Mouse (Mus musculus): ENCODE data around the gene Hist1h4h. TPM values are rescaled to one million over a fixed set of nuclear protein-coding genes. Genes with fewer than 3 reads are reported as not detected.

Hist1h4h gene
- total RNA-seq (2021): 100 to 1,000 TPM; 268 to 283 TPM

DNA sequence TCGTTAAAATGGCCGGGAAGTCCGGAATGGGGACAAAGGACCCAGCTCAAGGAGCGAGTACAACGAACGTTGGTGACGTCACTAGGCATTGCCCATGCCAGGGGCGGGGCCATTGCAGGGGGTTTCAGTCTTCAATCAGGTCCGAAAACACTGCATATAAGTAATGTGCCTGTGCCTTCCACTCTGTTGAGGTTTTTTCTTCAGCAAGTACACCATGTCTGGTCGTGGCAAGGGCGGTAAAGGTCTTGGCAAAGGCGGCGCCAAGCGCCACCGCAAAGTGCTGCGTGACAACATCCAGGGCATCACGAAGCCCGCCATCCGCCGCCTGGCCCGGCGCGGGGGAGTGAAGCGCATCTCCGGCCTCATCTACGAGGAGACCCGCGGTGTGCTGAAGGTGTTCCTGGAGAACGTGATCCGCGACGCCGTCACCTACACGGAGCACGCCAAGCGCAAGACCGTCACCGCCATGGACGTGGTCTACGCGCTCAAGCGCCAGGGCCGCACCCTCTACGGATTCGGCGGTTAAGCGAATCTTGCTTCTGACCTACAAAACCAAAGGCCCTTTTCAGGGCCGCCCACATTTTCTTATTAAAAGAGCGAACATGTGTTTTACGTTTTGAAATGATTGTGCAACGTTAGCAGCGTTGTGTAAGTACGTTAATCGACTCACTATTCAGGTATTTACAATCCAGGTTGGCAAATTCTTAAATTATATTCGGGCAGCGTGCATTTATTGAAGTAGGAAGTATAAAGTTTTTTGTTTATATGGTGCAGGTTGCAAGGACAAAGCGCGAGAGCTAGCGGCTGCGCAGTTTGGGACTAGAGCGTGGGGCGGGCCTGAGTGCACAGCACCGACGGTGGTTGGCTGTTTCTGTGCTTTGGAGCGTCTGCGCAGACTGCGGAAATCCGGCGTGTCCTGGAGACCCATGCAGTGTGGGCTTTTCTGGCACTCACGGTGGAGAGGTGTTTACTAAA lies at the start of gene Hist1h4h:
Gene Hist1h4h (plus strand): TSS at position 150 of the 975 bp plus-strand sequence.
- intact Hi-C loops (cut with DNase I): loop anchor here (1.0 to 5.0 kb wide), 5 partner anchors 12 to 1489 kb away; partner anchors contain the start of genes Hist1h1t, Hist1h2ag, Hist1h2bj and Hist1h4c

GRCm38 (mm10) chr13:23483153-23483552 lies 47.7 kb upstream of the Hist1h4h start:
- no peak for DNase-seq
- intact Hi-C loops (cut with DNase I): no loop called here

More for the DNA sequence above, at the start of gene Hist1h4h:
- peak; percentile 93 to 96 for DNase-seq

GRCm38 (mm10) chr13:23485271-23485670 lies 45.6 kb upstream of the Hist1h4h start:
- no peak for DNase-seq
- intact Hi-C loops (cut with DNase I): no loop called here

DNA sequence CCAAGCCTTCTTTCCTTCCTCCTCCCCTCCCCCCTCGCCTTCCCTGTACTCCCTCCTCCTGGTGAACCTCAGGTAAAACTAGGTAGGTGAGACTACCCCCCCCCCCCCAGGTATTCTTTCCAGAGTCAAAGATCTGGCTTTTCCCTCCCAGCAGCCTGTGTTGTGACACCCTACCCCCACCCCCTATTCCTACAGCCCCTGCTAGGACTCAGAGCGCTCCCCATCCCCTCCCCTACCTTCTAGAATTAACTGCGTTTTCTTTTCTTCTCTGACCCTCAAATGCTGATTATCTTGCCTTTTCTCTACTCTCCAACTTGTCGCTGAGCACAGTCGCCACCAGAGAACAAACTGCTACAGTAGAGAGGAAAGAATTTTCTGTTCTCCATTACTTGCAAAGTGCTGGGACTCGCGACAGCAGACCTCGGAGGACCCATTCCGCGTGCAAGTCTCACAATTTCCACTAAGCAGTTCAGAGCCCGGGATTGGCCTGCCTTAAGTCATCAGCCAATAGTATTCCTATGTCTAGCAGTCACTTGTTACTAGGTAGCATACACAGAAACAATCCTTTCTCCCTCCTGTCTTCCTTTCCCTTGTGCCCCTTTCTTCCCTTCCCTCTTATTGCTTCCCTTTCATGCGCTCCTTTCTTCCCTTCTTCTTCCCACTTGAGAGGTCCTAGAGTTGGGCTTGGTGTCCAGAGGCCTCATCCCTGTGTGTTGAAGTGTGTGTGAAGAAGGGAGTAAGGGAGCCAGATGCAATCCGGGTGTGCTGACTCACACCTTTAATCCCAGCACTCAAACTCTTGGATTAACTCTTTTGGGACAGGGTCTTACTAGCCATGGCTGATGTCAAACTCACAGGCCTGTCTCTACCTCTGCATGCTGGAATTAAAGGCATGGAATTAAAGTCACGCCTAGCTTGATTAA lies 42.2 kb upstream of the Hist1h4h start, which contains the start of gene Btn2a2:
Gene Btn2a2 (minus strand): TSS at position 458 of the 923 bp plus-strand sequence.
- peak; percentile 24 to 35 for DNase-seq

GRCm38 (mm10) chr13:23490863-23491262 lies 40.0 kb upstream of the Hist1h4h start:
- intact Hi-C loops (cut with DNase I): no loop called here
- DNase-seq: no peak

More for the DNA sequence above, 42.2 kb upstream of the Hist1h4h start, which contains the start of gene Btn2a2:
- intact Hi-C loops (cut with DNase I): no loop called here

GRCm38 (mm10) chr13:23491263-23491662 lies 39.6 kb upstream of the Hist1h4h start:
- intact Hi-C loops (cut with DNase I): no loop called here
- DNase-seq: no peak

- intact Hi-C loops (cut with DNase I): no loop called here
Observed at GRCm38 (mm10) chr13:23491990-23492389, 38.9 kb upstream of the Hist1h4h start.

DNA sequence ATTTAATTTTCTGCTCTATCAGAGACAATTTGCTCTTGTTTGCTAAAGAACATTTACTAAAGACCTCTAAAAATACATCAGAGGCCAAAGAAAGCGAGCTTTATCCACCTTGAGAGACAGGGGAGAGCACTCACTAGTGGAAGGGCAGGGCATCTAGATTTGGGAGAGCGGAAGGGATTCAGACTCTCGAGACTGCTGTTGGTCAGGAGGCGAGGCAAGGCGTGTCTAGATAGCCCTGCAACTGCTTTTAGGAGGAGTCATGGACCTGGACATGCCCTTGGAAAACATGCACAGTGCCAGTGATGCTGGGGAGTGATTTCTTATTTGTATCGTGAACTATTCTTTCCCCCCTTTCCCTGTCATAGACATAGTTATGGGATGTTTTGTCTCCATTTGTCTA lies 35.3 kb upstream of the Hist1h4h start:
- intact Hi-C loops (cut with DNase I): no loop called here
- no peak for DNase-seq

More at GRCm38 (mm10) chr13:23491990-23492389, 38.9 kb upstream of the Hist1h4h start:
- DNase-seq: no peak

GRCm38 (mm10) chr13:23497656-23498321 lies 33.1 kb upstream of the Hist1h4h start:
- DNase-seq: peak in 1 of 2 experiments; percentile 9
- intact Hi-C loops (cut with DNase I): no loop called here

DNA sequence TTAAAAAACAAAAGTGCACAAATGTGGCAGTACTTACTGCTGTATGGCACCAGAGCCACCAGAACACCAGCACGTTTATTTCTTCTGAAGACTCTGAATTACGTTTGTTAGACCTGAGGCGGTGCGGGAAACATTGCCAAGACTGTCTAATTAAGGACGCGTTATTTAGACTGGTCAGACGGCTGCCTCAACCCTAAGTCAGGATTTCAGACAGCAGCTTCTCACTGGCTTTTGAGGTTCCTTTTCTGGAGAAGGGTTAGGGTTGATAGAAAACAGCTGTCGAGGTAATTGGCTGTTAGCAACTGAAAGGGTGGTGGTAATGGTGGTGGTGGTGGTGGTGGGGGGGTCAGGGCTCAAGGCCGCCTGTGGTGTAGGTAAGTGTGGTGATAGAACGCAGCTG lies 32.2 kb upstream of the Hist1h4h start:
- intact Hi-C loops (cut with DNase I): no loop called here
- no peak for DNase-seq

DNA sequence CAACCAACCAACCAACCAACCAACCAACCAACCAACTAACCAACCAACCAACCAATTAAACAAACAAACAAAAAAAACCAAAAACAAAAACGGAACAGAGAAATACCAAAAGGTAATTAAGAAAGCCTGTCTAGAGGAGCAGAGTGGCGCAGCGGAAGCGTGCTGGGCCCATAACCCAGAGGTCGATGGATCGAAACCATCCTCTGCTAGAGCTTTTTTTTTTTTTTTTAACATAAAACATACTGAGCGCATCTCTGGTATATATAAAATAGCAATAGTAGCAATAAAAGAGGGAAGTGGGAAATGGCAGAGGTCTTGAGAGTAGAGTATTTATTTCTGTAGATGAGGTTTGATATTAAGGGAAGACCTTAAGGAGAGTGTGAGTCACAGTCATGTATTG lies 30.9 kb upstream of the Hist1h4h start:
- intact Hi-C loops (cut with DNase I): no loop called here
- DNase-seq: no peak

DNA sequence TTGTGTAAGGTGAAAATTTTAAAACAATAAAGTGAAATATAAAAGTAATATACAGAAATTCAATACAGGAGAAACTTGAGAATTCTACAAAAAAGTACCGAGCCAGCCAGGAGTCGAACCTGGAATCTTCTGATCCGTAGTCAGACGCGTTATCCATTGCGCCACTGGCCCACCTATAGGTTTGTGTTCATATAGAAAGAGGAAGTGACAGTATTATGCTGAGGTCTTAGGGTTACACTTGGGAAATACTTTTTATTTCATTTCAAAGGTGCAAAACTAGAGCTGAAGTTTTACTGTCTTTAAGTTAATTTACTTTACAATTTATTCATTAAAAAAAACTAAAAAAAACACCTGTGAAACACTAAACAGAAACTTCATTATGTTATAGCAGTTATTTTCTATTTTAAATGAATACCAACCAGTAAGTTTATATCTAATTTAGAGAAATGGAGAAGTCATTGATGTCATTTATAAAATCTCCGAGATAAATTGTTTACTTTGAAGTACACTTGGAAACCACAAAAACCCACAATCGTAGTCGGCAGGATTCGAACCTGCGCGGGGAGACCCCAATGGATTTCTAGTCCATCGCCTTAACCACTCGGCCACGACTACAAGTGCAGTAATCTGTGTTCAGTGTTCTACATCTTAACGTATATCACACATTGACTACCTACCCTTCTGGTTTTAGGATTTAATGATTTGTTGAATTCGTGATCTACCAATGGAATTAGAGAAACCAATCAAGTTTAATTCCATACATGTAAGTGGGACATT lies 30.2 kb upstream of the Hist1h4h start:
- intact Hi-C loops (cut with DNase I): no loop called here
- peak; percentile 50 to 58 for DNase-seq

- no peak for DNase-seq
- intact Hi-C loops (cut with DNase I): no loop called here
Observed at GRCm38 (mm10) chr13:23501511-23501910, 29.3 kb upstream of the Hist1h4h start.

GRCm38 (mm10) chr13:23502031-23502567 lies 28.8 kb upstream of the Hist1h4h start:
- intact Hi-C loops (cut with DNase I): no loop called here
- no peak for DNase-seq

GRCm38 (mm10) chr13:23502916-23503315 lies 27.9 kb upstream of the Hist1h4h start:
- no peak for DNase-seq
- intact Hi-C loops (cut with DNase I): no loop called here

DNA sequence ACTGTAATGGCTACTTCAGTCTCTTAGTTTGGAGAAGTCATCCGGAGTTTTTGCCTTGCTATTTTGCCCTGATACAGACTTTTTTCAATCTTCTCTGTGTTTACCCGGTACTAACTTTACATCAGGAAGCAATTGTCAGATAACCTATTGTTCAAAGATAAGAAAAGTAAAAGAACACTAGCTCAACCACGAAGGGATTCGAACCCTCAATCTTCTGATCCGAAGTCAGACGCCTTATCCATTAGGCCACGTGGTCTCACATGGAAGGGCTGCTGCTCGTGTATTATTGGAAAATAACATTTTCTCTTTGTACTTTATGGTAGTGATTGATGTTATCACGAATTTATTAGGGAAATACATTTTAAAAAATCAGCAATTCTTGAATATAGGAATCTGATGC lies 27.1 kb upstream of the Hist1h4h start:
- intact Hi-C loops (cut with DNase I): loop anchor here (2.0 kb wide), 1 partner anchor 37 kb away; no protein-coding TSS in a partner anchor
- peak; percentile 31 to 53 for DNase-seq

DNA sequence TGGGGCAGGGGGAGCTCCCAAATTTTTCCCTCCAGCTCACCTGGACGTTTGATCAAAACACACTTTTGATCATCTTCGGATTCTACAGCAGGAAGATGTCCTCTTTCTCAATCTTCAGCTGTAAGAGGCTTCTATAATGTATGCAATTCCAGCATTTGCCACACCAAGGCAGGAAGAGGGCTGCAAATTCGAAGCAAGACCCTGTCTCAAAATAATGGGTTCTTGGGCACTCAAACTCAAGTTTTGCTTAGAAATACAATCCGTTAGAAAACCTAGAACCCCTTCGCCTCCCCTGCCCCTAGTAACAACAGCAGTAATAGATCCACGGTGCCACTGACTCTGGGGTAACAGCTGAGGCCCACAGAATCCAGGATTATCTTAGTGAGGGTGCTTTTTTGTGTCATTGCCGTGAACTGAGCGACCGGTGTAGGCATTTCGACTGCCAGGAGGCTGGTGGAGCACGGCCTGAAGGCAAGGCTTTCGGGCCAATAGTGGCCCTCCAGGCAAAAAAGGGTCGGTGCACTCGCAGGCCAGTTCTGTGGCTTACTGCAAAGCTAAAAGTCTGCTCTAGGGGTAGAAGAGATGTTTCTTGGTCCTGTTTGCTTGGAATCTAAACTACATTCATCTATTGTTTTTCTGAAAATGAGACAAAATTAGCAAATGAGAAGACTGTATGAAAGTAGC lies 25.0 kb upstream of the Hist1h4h start:
- intact Hi-C loops (cut with DNase I): loop anchor here (2.0 kb wide), 1 partner anchor 39 kb away; no protein-coding TSS in a partner anchor
- DNase-seq: no peak

DNA sequence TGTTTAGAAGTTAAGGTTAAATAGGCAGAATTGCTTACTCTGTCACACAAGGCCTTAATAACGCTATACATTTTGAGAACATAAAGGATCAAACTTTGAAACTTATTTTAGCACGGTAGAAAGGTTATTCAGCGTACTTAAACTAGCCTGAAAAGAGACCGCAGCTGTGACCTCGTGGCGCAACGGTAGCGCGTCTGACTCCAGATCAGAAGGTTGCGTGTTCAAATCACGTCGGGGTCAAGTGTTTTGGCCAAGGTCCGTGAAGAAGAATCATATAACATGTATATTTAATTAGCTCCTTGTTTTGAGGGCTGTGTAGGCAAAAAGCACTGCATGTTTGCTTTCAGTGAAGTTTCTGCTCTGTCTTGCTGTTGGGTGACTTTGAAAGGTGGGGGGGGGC lies 24.5 kb upstream of the Hist1h4h start:
- intact Hi-C loops (cut with DNase I): no loop called here
- peak in 1 of 2 experiments; percentile 51 for DNase-seq
